Mouse (Mus musculus): ENCODE measurements around the gene 9930111J21Rik2. TPM values are rescaled to one million over a fixed set of nuclear protein-coding genes. Genes with fewer than 3 reads are reported as not detected.
"Not testable (repeated sequence)": the region's sequence is repeated elsewhere in the genome, so short reads cannot be mapped to it uniquely, and the experiment has no call there.

Gene 9930111J21Rik2
- polyA plus RNA-seq, 1 experiment from 2014 or later, result 0.32 TPM

GRCm38 (mm10) chr11:49063713-49064469 is 12.8 kb upstream of the 9930111J21Rik2 start, which contains the start of gene Tgtp2:
Gene Tgtp2, minus strand, starts transcription at chr11:49064206.
- WGBS, result 88% methylated on average over 5 of the region's 5 CpGs
- H3K4me3 ChIP-seq; H3K4me1 ChIP-seq (replicated peaks); H3K9ac ChIP-seq; H3K27ac ChIP-seq (replicated peaks); H3K4me2 ChIP-seq; H3K27me3 ChIP-seq; ATAC-seq (ENCODE audit: low read depth); H3K36me3 ChIP-seq; H3K9me3 ChIP-seq: not testable (repeated sequence)

DNA sequence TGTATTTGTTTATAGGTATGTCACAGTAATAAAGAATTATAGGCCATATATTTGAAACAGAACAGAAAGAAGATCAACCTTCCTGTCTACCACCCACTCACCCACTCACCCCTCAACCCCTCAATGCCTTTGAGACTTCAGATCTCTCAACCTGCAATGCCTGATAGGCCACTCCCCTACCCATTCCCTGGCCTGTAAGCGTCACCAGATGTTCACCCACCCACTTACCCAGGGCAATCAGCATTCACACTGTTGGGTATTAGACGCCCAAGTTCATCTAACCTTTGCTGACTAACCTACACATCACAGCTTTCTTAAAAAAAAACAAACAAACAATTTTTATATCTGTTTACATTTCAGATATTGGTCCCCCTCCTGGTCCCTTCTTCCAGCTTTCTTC is 10.8 kb upstream of the 9930111J21Rik2 start:
- H3K9ac ChIP-seq; H3K4me1 ChIP-seq (replicated peaks); H3K4me2 ChIP-seq; H3K27ac ChIP-seq (replicated peaks); H3K36me3 ChIP-seq; H3K9me3 ChIP-seq; H3K4me3 ChIP-seq; ATAC-seq (ENCODE audit: low read depth); H3K27me3 ChIP-seq: not testable (repeated sequence)
- WGBS, result 84% methylated on average over 2 of the region's 2 CpGs

- 65% methylated on average over 2 of the region's 3 CpGs for WGBS
- H3K27me3 ChIP-seq; H3K4me3 ChIP-seq; H3K4me1 ChIP-seq (replicated peaks); ATAC-seq (ENCODE audit: low read depth); H3K9me3 ChIP-seq; H3K27ac ChIP-seq (replicated peaks); H3K4me2 ChIP-seq; H3K36me3 ChIP-seq; H3K9ac ChIP-seq: not testable (repeated sequence)
Observed at GRCm38 (mm10) chr11:49060061-49060460, 9.0 kb upstream of the 9930111J21Rik2 start.

DNA sequence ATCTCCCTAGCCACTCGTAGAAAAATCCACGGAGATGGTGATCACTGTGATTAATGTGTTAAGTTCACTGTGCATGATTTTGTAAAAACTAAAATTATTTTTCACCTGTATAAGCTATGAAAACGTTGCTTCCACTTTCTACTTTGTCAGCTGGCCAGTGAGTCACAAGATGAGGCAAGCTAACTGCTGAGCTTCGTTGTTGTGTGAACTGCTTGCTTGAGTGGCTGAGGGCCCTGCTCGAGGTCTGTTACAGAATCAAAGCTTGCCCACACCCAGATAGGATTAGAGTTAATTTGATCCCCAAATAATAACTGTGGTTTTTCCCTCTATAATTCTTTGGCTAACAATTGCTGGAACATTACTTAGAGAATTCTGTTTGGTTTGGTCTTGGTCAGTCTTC is 852 bp upstream of the 9930111J21Rik2 start:
- not testable (repeated sequence) for H3K9ac ChIP-seq; ATAC-seq (ENCODE audit: low read depth); H3K27me3 ChIP-seq; H3K9me3 ChIP-seq; H3K36me3 ChIP-seq; H3K4me3 ChIP-seq; H3K4me1 ChIP-seq (replicated peaks); H3K27ac ChIP-seq (replicated peaks); H3K4me2 ChIP-seq
- no CpG with 5 or more reads among the region's 5 CpGs for WGBS

DNA sequence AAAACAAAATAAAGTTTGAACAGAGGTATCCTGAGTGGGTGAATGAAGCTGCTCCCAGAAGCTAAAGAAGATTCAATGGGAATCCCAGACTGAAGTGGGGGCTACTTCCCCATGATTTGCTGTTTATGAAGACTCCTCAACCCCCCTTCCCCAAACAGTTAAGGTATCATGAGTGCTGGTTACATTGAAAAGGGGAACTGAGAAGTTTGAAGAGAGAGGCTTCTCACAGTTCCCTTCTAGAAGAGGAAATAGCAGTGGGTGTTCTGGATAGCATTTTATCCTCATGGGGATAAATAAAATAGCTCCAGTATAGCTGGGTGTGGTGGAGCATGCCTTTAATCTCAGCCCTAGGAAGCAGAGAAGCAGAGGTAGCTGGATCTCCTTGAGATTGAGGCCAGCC is 978 bp downstream of the 9930111J21Rik2 start:
- H3K36me3 ChIP-seq; H3K4me1 ChIP-seq (replicated peaks); H3K27ac ChIP-seq (replicated peaks); H3K4me3 ChIP-seq; H3K4me2 ChIP-seq; H3K27me3 ChIP-seq; H3K9ac ChIP-seq; H3K9me3 ChIP-seq; ATAC-seq (ENCODE audit: low read depth): not testable (repeated sequence)

GRCm38 (mm10) chr11:49012074-49012473 is 39.0 kb downstream of the 9930111J21Rik2 start:
- not testable (repeated sequence) for H3K4me1 ChIP-seq (replicated peaks); H3K4me2 ChIP-seq; H3K9ac ChIP-seq; H3K4me3 ChIP-seq; ATAC-seq (ENCODE audit: low read depth); H3K36me3 ChIP-seq; H3K9me3 ChIP-seq; H3K27me3 ChIP-seq; H3K27ac ChIP-seq (replicated peaks)

DNA sequence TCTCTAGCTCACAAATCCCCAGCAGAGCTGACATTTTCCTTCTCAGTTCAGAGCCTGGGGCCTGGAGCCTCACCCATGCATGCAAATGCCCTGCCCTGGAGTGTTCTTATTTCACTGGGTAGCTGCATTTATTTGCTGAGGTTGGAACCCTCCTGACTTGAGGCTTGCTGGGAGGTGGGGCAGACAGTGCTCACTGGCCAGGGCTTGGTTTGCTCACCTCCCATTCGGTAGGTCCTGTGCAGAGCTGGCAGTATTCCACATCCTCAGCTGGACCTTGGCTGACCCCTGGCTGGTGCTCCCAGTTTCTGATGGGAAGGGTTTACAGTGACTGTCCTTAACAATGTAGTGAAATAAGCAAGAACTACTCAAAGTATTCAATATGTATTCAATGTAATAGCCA is 44.3 kb downstream of the 9930111J21Rik2 start:
- not testable (repeated sequence) for H3K27me3 ChIP-seq; H3K9me3 ChIP-seq; H3K4me3 ChIP-seq; H3K9ac ChIP-seq; ATAC-seq (ENCODE audit: low read depth); H3K36me3 ChIP-seq; H3K4me2 ChIP-seq; H3K4me1 ChIP-seq (replicated peaks); H3K27ac ChIP-seq (replicated peaks)
- WGBS, result 63% methylated on average over 1 of the region's 1 CpGs

DNA sequence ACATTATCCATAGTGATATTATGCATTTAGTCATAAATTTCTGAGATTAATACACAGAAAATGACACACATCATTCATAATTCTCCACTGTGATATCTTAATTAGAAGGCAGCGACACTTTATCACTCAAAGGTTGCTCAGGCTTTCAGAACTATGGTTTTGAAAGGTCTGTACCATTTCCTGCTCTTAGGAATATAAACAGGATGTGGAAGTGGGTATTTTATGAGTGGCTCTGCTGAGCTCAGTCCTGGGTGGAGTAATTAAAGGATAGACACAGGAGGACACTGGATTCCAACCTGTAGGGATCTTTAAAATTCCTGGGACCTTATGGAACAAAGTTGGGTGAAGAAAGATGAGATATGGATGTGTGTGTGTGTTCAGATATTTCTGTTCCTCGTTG is 44.7 kb downstream of the 9930111J21Rik2 start:
- not testable (repeated sequence) for H3K9me3 ChIP-seq; H3K4me2 ChIP-seq; H3K9ac ChIP-seq; H3K4me3 ChIP-seq; ATAC-seq (ENCODE audit: low read depth); H3K36me3 ChIP-seq; H3K27ac ChIP-seq (replicated peaks); H3K4me1 ChIP-seq (replicated peaks); H3K27me3 ChIP-seq
- WGBS, result 72% methylated on average over 2 of the region's 2 CpGs

DNA sequence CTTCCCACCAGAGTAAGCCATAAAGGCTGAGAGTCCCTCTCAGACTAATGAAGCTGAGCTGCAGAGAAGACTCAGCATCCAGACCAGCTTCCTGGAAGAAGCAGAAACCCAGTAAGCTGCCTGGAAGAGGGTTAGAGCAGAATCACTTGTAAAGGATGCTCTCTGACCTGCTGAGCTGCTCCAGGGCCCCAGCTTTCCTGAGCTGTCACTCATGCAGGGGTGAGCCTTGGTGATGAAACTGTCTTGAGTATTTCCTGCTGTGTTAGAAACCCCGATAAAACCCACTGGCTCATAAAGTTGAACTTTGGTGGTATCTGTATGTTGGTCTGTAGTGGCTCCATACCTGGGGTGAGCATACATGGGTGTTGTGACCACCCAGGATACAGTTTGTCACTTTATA is 50.6 kb downstream of the 9930111J21Rik2 start:
- H3K9ac ChIP-seq; H3K36me3 ChIP-seq; H3K4me2 ChIP-seq; H3K27ac ChIP-seq (replicated peaks); H3K27me3 ChIP-seq; H3K4me3 ChIP-seq; ATAC-seq (ENCODE audit: low read depth); H3K9me3 ChIP-seq; H3K4me1 ChIP-seq (replicated peaks): not testable (repeated sequence)
- 92% methylated on average over 1 of the region's 1 CpGs for WGBS

GRCm38 (mm10) chr11:48994018-48994417 is 57.0 kb downstream of the 9930111J21Rik2 start, which contains the start of gene Tgtp1:
Gene Tgtp1, minus strand, starts transcription at chr11:48994172.
- H3K4me1 ChIP-seq (replicated peaks); H3K9me3 ChIP-seq; H3K4me2 ChIP-seq; H3K36me3 ChIP-seq; H3K9ac ChIP-seq; ATAC-seq (ENCODE audit: low read depth); H3K27ac ChIP-seq (replicated peaks); H3K27me3 ChIP-seq; H3K4me3 ChIP-seq: not testable (repeated sequence)
- WGBS, result 66% methylated on average over 2 of the region's 2 CpGs

DNA sequence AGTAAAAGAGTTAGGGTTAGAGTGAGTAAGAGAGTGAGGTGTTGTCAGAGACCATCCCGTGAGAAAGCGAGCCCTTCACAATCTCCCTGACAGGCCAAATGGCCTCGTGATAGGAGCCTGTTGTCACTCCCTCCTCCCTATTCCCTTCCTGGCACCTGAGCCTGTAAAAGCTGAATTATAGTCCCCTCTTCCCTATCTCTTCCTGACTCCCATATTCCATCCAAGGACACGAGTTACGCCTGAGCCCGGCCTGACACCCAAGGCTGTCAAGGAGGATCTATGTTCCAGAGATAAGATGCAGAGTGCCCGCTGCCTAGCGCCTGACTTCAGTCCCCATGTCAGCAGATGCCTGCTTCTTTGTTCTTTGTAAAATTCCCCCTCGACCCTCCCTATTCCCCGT is 57.7 kb downstream of the 9930111J21Rik2 start:
- H3K27me3 ChIP-seq; H3K9ac ChIP-seq; H3K4me2 ChIP-seq; H3K4me3 ChIP-seq; H3K27ac ChIP-seq (replicated peaks); H3K4me1 ChIP-seq (replicated peaks); H3K9me3 ChIP-seq; ATAC-seq (ENCODE audit: low read depth); H3K36me3 ChIP-seq: not testable (repeated sequence)
- 58% methylated on average over 10 of the region's 10 CpGs for WGBS

GRCm38 (mm10) chr11:48991740-48992520 is 59.1 kb downstream of the 9930111J21Rik2 start, which contains the start of gene Gm12185:
Gene Gm12185, minus strand, starts transcription at chr11:48992226.
- WGBS, result 79% methylated on average over 4 of the region's 4 CpGs

More at GRCm38 (mm10) chr11:48991740-48992520, 59.1 kb downstream of the 9930111J21Rik2 start, which contains the start of gene Gm12185:
- H3K4me2 ChIP-seq; H3K9me3 ChIP-seq; H3K36me3 ChIP-seq; H3K4me3 ChIP-seq; H3K9ac ChIP-seq; H3K27me3 ChIP-seq; ATAC-seq (ENCODE audit: low read depth); H3K4me1 ChIP-seq (replicated peaks); H3K27ac ChIP-seq (replicated peaks): not testable (repeated sequence)

Data from neural tube, embryonic 13.5 days (tissue).